Mouse (Mus musculus) erythroblast, embryonic 14.5 days (primary cell): ENCODE results near the gene Mmrn2.

Experiments used
- GATA1 ChIP-seq: IDR thresholded peaks from 2 replicates; pipeline ENCODE4 v1.6.1; 2012; ENCODE audit warnings: low read length, inconsistent platforms, mixed read lengths
- TAL1 ChIP-seq: IDR thresholded peaks from 3 replicates; pipeline ENCODE4 v1.6.1; 2012; ENCODE audit warnings: low read length, inconsistent platforms, mixed read lengths

GRCm38 (mm10) chr14:34370203-34370602 lies 5.1 kb upstream of the Mmrn2 start:
- TF ChIP-seq GATA1 (no peak), TAL1 (no peak)
